Mouse (Mus musculus) embryonic stem cell, embryonic (primary cell): Measurements from ENCODE around the gene Zfp628.

Source experiments
- CTCF ChIA-PET, 4 experiments: fragments of 300-600 bp in 2 of 4; fragments of 350-600 bp in 2 of 4; sonication (Branson Sonifier 250); formaldehyde crosslinking; loops; one replicate each; lab custom pipeline; 2022; ENCODE audit warnings: inconsistent platforms in 2 of 4; lab: Charles Lee
- POLR2A ChIA-PET, 4 experiments: fragments of 300-600 bp in 2 of 4; fragments of 350-600 bp in 2 of 4; sonication (Branson Sonifier 250); formaldehyde crosslinking; loops; one replicate each; lab custom pipeline; 2022; ENCODE audit warnings: antibody characterized with exemption in 4 of 4, inconsistent platforms in 1 of 4; lab: Charles Lee

The Zfp628 gene

GRCm38 (mm10) chr7:4901171-4901570, 13.8 kb upstream of the Zfp628 start:
- ChIA-PET POLR2A (interaction anchor here (0.5 to 11.3 kb wide), 82 partner anchors 9 to 1358 kb away, joined by 3 to 159 read pairs (median 4); partner anchors contain the start of genes Ube2s (in 4 of the 4), Cox6b2 (in 3 of the 4), Isoc2a (in 3 of the 4) and Rpl28 (in 3 of the 4)), CTCF (interaction anchor here (0.5 to 4.9 kb wide), 48 partner anchors 9 to 1723 kb away, joined by 3 to 63 read pairs (median 4); partner anchors contain the start of genes Isoc2a (in 3 of the 4), Isoc2b (in 2 of the 4), Cox6b2 (in 1 of the 4) and Gm44973 (in 1 of the 4))

- ChIA-PET CTCF (interaction anchor here (0.6 to 4.9 kb wide), 18 partner anchors 9 to 370 kb away, joined by 3 to 63 read pairs (median 5); partner anchors contain the start of genes Cox6b2 (in 1 of the 4), Dnaaf3 (in 1 of the 4), Isoc2a (in 1 of the 4) and Isoc2b (in 1 of the 4)), POLR2A (interaction anchor here (0.5 to 11.3 kb wide), 59 partner anchors 8 to 376 kb away, joined by 3 to 159 read pairs (median 5); partner anchors contain the start of genes Ube2s (in 3 of the 4), Zfp628 (in 3 of the 4), Cox6b2 (in 2 of the 4) and Isoc2a (in 2 of the 4))
Measured at GRCm38 (mm10) chr7:4902404-4902803, 12.6 kb upstream of the Zfp628 start.

- POLR2A ChIA-PET = interaction anchor here in 2 of 4 experiments (1.3 to 11.3 kb wide), 4 partner anchors 5 to 97 kb away, joined by 4 to 159 read pairs (median 68); partner anchors contain the start of genes Isoc2a (in 1 of the 2), Ube2s (in 1 of the 2) and Zfp628 (in 1 of the 2)
- CTCF ChIA-PET = no interaction called here
Measured at GRCm38 (mm10) chr7:4906466-4906950, 8.5 kb upstream of the Zfp628 start, which contains the start of gene Gm36210. Gene Gm36210, minus strand, starts transcription at chr7:4906516.

GRCm38 (mm10) chr7:4911561-4911960, 3.5 kb upstream of the Zfp628 start:
- ChIA-PET CTCF (interaction anchor here (0.6 to 3.0 kb wide), 60 partner anchors 9 to 380 kb away, joined by 3 to 63 read pairs (median 5); partner anchors contain the start of genes Nat14 (in 2 of the 4), Sbk2 (in 2 of the 4), Cox6b2 (in 1 of the 4) and Dnaaf3 (in 1 of the 4)), POLR2A (interaction anchor here (0.5 to 8.8 kb wide), 122 partner anchors 9 to 1524 kb away, joined by 3 to 130 read pairs (median 5); partner anchors contain the start of genes Cox6b2 (in 4 of the 4), Hspbp1 (in 4 of the 4), Isoc2a (in 3 of the 4) and Nat14 (in 3 of the 4))

GRCm38 (mm10) chr7:4912248-4912647, 2.8 kb upstream of the Zfp628 start:
- ChIA-PET CTCF (interaction anchor here (0.6 to 3.0 kb wide), 47 partner anchors 9 to 1745 kb away, joined by 3 to 63 read pairs (median 6); partner anchors contain the start of genes Isoc2a (in 2 of the 4), Ssc5d (in 2 of the 4), Cox6b2 (in 1 of the 4) and Dnaaf3 (in 1 of the 4)), POLR2A (interaction anchor here (0.5 to 8.8 kb wide), 109 partner anchors 8 to 1523 kb away, joined by 3 to 130 read pairs (median 6); partner anchors contain the start of genes Cox6b2 (in 4 of the 4), Hspbp1 (in 3 of the 4), Isoc2a (in 3 of the 4) and Nat14 (in 3 of the 4))

GRCm38 (mm10) chr7:4915669-4916416, 826 bp downstream of the Zfp628 start:
- CTCF ChIA-PET = interaction anchor here in 3 of 4 experiments (0.7 to 1.7 kb wide), 6 partner anchors 15 to 25 kb away, joined by 3 to 6 read pairs (median 4); no protein-coding TSS in a partner anchor

GRCm38 (mm10) chr7:4917494-4917893, 2.5 kb downstream of the Zfp628 start:
- ChIA-PET POLR2A (interaction anchor here in 3 of 4 experiments (0.8 to 15.6 kb wide), 6 partner anchors 9 to 165 kb away, joined by 3 to 118 read pairs (median 3); partner anchors contain the start of genes Cox6b2 (in 1 of the 3), Rpl28 (in 1 of the 3) and Ube2s (in 1 of the 3)), CTCF (interaction anchor here in 1 of 4 experiments (0.6 kb wide), 1 partner anchor 17 kb away, joined by 3 read pairs; no protein-coding TSS in a partner anchor)

More at GRCm38 (mm10) chr7:4915669-4916416, 826 bp downstream of the Zfp628 start:
- POLR2A ChIA-PET = interaction anchor here (0.5 to 15.6 kb wide), 59 partner anchors 8 to 1223 kb away, joined by 3 to 130 read pairs (median 5); partner anchors contain the start of genes Fiz1 (in 3 of the 4), Gm44973 (in 3 of the 4), Shisa7 (in 3 of the 4) and Ube2s (in 3 of the 4)

GRCm38 (mm10) chr7:4918681-4919080, 3.7 kb downstream of the Zfp628 start:
- ChIA-PET POLR2A (interaction anchor here in 3 of 4 experiments (0.6 to 15.6 kb wide), 15 partner anchors 8 to 1273 kb away, joined by 3 to 118 read pairs (median 5); partner anchors contain the start of genes Fiz1 (in 2 of the 3), Ube2s (in 2 of the 3), Zfp524 (in 2 of the 3) and Gm44973 (in 1 of the 3)), CTCF (interaction anchor here (0.6 to 1.7 kb wide), 4 partner anchors 16 to 22 kb away, joined by 3 to 4 read pairs (median 3); no protein-coding TSS in a partner anchor)

GRCm38 (mm10) chr7:4919096-4919495, 4.1 kb downstream of the Zfp628 start:
- POLR2A ChIA-PET = interaction anchor here (0.6 to 15.6 kb wide), 27 partner anchors 8 to 1338 kb away, joined by 3 to 118 read pairs (median 4); partner anchors contain the start of genes Rpl28 (in 2 of the 4), Tmem238 (in 2 of the 4), Ube2s (in 2 of the 4) and Cox6b2 (in 1 of the 4)
- CTCF ChIA-PET = interaction anchor here (0.6 to 1.7 kb wide), 8 partner anchors 14 to 411 kb away, joined by 3 to 6 read pairs (median 3); no protein-coding TSS in a partner anchor

- CTCF ChIA-PET = interaction anchor here in 2 of 4 experiments (0.6 to 4.6 kb wide), 10 partner anchors 8 to 412 kb away, joined by 3 to 43 read pairs (median 4); partner anchors contain the start of gene Ube2s (in 1 of the 2)
- POLR2A ChIA-PET = interaction anchor here (0.6 to 15.6 kb wide), 32 partner anchors 8 to 1339 kb away, joined by 3 to 118 read pairs (median 5); partner anchors contain the start of genes Ube2s (in 4 of the 4), Rpl28 (in 3 of the 4), Cox6b2 (in 2 of the 4) and Hspbp1 (in 2 of the 4)
Measured at GRCm38 (mm10) chr7:4919971-4920370, 5.0 kb downstream of the Zfp628 start.

- ChIA-PET POLR2A (interaction anchor here (0.6 to 15.6 kb wide), 35 partner anchors 9 to 235 kb away, joined by 3 to 118 read pairs (median 5); partner anchors contain the start of genes Ube2s (in 4 of the 4), Rpl28 (in 3 of the 4), Cox6b2 (in 2 of the 4) and Gm44973 (in 2 of the 4)), CTCF (interaction anchor here in 3 of 4 experiments (0.5 to 4.6 kb wide), 6 partner anchors 9 to 189 kb away, joined by 3 to 43 read pairs (median 4); partner anchors contain the start of gene Ube2s (in 1 of the 3))
Measured at GRCm38 (mm10) chr7:4920496-4920895, 5.5 kb downstream of the Zfp628 start.

GRCm38 (mm10) chr7:4920976-4921823, 6.2 kb downstream of the Zfp628 start:
- POLR2A ChIA-PET = interaction anchor here in 3 of 4 experiments (0.6 to 15.6 kb wide), 40 partner anchors 9 to 379 kb away, joined by 3 to 118 read pairs (median 5); partner anchors contain the start of genes Ube2s (in 3 of the 3), Cox6b2 (in 2 of the 3), Gm44973 (in 2 of the 3) and Hspbp1 (in 2 of the 3)
- CTCF ChIA-PET = interaction anchor here (0.5 to 4.6 kb wide), 7 partner anchors 9 to 188 kb away, joined by 3 to 43 read pairs (median 5); no protein-coding TSS in a partner anchor

GRCm38 (mm10) chr7:4921824-4922482, 6.9 kb downstream of the Zfp628 start, which contains the start of gene Nat14:
Gene Nat14, plus strand, starts transcription at chr7:4922028.
- CTCF ChIA-PET = interaction anchor here (0.5 to 4.6 kb wide), 9 partner anchors 10 to 142 kb away, joined by 3 to 43 read pairs (median 4); no protein-coding TSS in a partner anchor
- POLR2A ChIA-PET = interaction anchor here in 3 of 4 experiments (0.6 to 15.6 kb wide), 44 partner anchors 8 to 929 kb away, joined by 3 to 118 read pairs (median 5); partner anchors contain the start of genes Gm44973 (in 3 of the 3), Ube2s (in 3 of the 3), Cox6b2 (in 2 of the 3) and Fiz1 (in 2 of the 3)

GRCm38 (mm10) chr7:4922508-4922907, 7.5 kb downstream of the Zfp628 start:
- ChIA-PET POLR2A (interaction anchor here (0.6 to 15.6 kb wide), 49 partner anchors 8 to 929 kb away, joined by 3 to 118 read pairs (median 5); partner anchors contain the start of genes Gm44973 (in 3 of the 4), Ube2s (in 3 of the 4), Cox6b2 (in 2 of the 4) and Fiz1 (in 2 of the 4)), CTCF (interaction anchor here (0.5 to 4.6 kb wide), 11 partner anchors 11 to 142 kb away, joined by 3 to 43 read pairs (median 5); no protein-coding TSS in a partner anchor)
